Mouse (Mus musculus) liver, embryonic 14.5 days (tissue): ENCODE results near the gene Gm21981.

Source experiments
- CTCF ChIP-seq: IDR thresholded peaks from 2 replicates; pipeline ENCODE4 v1.5.1; 2016; ENCODE audit warnings: antibody characterized with exemption, low read depth, control low read depth
- EP300 ChIP-seq: IDR thresholded peaks from 2 replicates; pipeline ENCODE4 v1.6.1; 2016; ENCODE audit warnings: antibody characterized with exemption, low read depth

DNA sequence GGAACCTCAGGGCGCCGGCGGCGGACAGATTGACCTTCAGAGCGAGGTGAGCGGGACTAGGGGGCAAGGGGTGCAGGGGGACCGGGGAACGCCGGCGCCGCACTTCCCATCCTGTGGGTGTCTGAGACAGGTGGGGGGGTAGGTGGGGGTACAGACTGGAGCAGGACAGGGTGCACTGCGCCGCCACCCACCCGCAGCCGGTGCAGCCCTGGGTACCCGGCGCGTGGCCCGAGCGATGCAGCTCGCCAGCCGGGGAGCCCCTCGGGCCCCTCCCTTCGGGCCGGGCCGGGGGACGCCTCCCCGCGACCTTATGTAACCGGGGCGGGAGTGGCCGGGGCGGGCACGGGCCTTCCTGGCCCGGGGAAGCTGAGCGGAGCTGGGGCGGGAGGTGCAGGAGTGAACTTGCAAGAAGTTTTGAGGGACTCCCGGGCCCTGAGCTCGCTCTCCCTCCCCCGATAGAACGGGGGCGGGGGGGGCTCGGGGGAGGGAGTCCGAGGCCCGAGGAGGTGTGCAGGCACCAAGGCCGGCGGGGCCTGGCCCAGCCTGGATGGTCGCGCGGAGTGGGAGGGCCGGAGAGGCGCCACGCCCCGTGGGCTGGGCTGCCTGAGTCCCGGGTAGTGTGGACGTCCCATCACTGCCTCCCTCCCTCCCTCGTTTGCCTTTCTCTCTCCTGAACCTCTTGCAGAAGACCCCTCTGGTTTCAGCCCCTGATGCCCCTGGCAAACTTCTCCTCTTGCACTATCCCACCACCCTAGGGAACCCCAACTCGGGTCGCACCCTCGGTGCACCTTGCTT lies 43.2 kb upstream of the Gm21981 start:
- TF ChIP-seq CTCF: no peak
- no peak for TF ChIP-seq EP300
